ENCODE assay signal across 8 mouse cellular contexts in genomic region chr6:48594043-48594738, GRCm38 (mm10). TPM values are rescaled to one million over a fixed set of nuclear protein-coding genes. Genes with fewer than 3 reads are reported as not detected.
DNase-seq lines count a peak whose midpoint lies in the region; ATAC-seq and TF ChIP-seq lines count a peak whose summit lies in the region.

No protein-coding gene starts in this region.

- peak; percentile 26 for ATAC-seq in embryonic facial prominence, embryonic 15.5 days (ENCODE audit: insufficient number of reproducible peaks, low FRiP score, low TSS enrichment, low read depth)
- ATAC-seq in midbrain, embryonic 11.5 days (ENCODE audit: low FRiP score): peak; percentile 67

- 1% methylated on average over 41 of the region's 41 CpGs for WGBS in embryonic facial prominence, embryonic 15.5 days
- 1% methylated on average over 41 of the region's 41 CpGs for WGBS in limb, embryonic 10.5 days
- 2% methylated on average over 38 of the region's 41 CpGs for WGBS in midbrain, embryonic 11.5 days

- DNase-seq in left cerebral cortex, adult 2 months (ENCODE audit: extremely low spot score in 1 of 2, low spot score in 2 of 2): no peak
- no peak for DNase-seq in left cerebral cortex, postnatal 4 days
- DNase-seq in R1 (ENCODE audit: low read depth, low spot score): peak; percentile 60
- DNase-seq in heart, postnatal 4 days: peak; percentile 55
- DNase-seq in limb, embryonic 10.5 days (ENCODE audit: low spot score): peak; percentile 75
- peak; percentile 95 for DNase-seq in midbrain, embryonic 11.5 days (ENCODE audit: low spot score, missing footprints)
- DNase-seq in B cell, adult 2 months: no peak

- intact Hi-C loops in left cerebral cortex, adult 2 months (cut with DNase I): loop anchor here (2.0 kb wide), 2 partner anchors 39 kb away; partner anchors contain the start of gene Lrrc61
- intact Hi-C loops in left cerebral cortex, postnatal 4 days (cut with DNase I): no loop called here

- peak overlapping the region; percentile 75 for H3K4me3 ChIP-seq in left cerebral cortex, adult 2 months
- H3K4me3 ChIP-seq in embryonic facial prominence, embryonic 15.5 days (replicated peaks): peak overlapping the region; percentile 83
- peak overlapping the region; percentile 90 for H3K4me3 ChIP-seq in limb, embryonic 10.5 days
- H3K4me3 ChIP-seq in midbrain, embryonic 11.5 days (ENCODE audit: low read depth, low read length): peak overlapping the region; percentile 92

- peaks cover 24% of the 10 kb centered on the region for H3K4me1 ChIP-seq in embryonic facial prominence, embryonic 15.5 days
- peaks cover 30% of the 10 kb centered on the region for H3K4me1 ChIP-seq in limb, embryonic 10.5 days
- peaks cover 14% of the 10 kb centered on the region for H3K4me1 ChIP-seq in midbrain, embryonic 11.5 days (ENCODE audit: control insufficient read depth, insufficient read depth, low read length)

- peak overlapping the region; percentile 68 for H3K9ac ChIP-seq in embryonic facial prominence, embryonic 15.5 days
- peak overlapping the region; percentile 94 for H3K9ac ChIP-seq in midbrain, embryonic 11.5 days (ENCODE audit: low read length)

- peak overlapping the region; percentile 97 for H3K27ac ChIP-seq in left cerebral cortex, adult 2 months
- H3K27ac ChIP-seq in embryonic facial prominence, embryonic 15.5 days (replicated peaks): peak overlapping the region; percentile 80
- peak overlapping the region; percentile 97 for H3K27ac ChIP-seq in limb, embryonic 10.5 days
- peak overlapping the region; percentile 74 for H3K27ac ChIP-seq in midbrain, embryonic 11.5 days (ENCODE audit: low read depth, low read length)

- H3K36me3 ChIP-seq in embryonic facial prominence, embryonic 15.5 days: peaks cover 33% of the 10 kb centered on the region
- H3K36me3 ChIP-seq in limb, embryonic 10.5 days: peaks cover 43% of the 10 kb centered on the region
- peaks cover 28% of the 10 kb centered on the region for H3K36me3 ChIP-seq in midbrain, embryonic 11.5 days (ENCODE audit: control insufficient read depth, insufficient read depth, low read length)

- no peak for TF ChIP-seq CTCF in left cerebral cortex, adult 2 months (IDR thresholded peaks at IDR 0.05)

- no peaks in the 10 kb centered on the region for H3K27me3 ChIP-seq in embryonic facial prominence, embryonic 15.5 days
- H3K27me3 ChIP-seq in limb, embryonic 10.5 days (ENCODE audit: low read depth, poor library complexity, severe bottlenecking): no peaks in the 10 kb centered on the region
- no peaks in the 10 kb centered on the region for H3K27me3 ChIP-seq in midbrain, embryonic 11.5 days (ENCODE audit: control insufficient read depth, insufficient read depth, low read length)

- peaks cover 19% of the 10 kb centered on the region for H3K9me3 ChIP-seq in embryonic facial prominence, embryonic 15.5 days (replicated peaks)
- H3K9me3 ChIP-seq in limb, embryonic 10.5 days (replicated peaks): peaks cover 22% of the 10 kb centered on the region
- no peaks in the 10 kb centered on the region; the same call in 1 of the 2 replicates for H3K9me3 ChIP-seq in midbrain, embryonic 11.5 days (ENCODE audit: control insufficient read depth, low read length)

- H3K4me2 ChIP-seq in embryonic facial prominence, embryonic 15.5 days (replicated peaks): peak overlapping the region; percentile 82
- peak overlapping the region; percentile 87 for H3K4me2 ChIP-seq in midbrain, embryonic 11.5 days

RNA-seq across cellular contexts. Expression of gene Gm44965, which starts 0.5 kb away (rescaled TPM):
- not detected for total RNA-seq in left cerebral cortex, adult 2 months (2021)
- not detected for total RNA-seq in left cerebral cortex, postnatal 4 days (2021)
- polyA plus RNA-seq in embryonic facial prominence, embryonic 15.5 days (2015; fragmentation: Nextera tagmentation; extraction: Ambion mirVana): not detected in 2 replicates
- not detected for total RNA-seq in heart, postnatal 4 days (2021)
- polyA plus RNA-seq in limb, embryonic 10.5 days (2016; fragmentation: Nextera tagmentation; extraction: Ambion mirVana): not detected in 2 replicates
- polyA plus RNA-seq in midbrain, embryonic 11.5 days (2014; fragmentation: Nextera tagmentation; extraction: Ambion mirVana): not detected in 2 replicates

RNA-seq across cellular contexts. Expression of gene Repin1, which starts 0.5 kb away (rescaled TPM):
- 10 to 100 TPM; 56.5 to 58.0 TPM for total RNA-seq in left cerebral cortex, adult 2 months (2021)
- 10 to 100 TPM; 27.1 to 28.6 TPM for total RNA-seq in left cerebral cortex, postnatal 4 days (2021)
- 26.6 and 28.6 TPM in 2 replicates for polyA plus RNA-seq in embryonic facial prominence, embryonic 15.5 days (2015; fragmentation: Nextera tagmentation; extraction: Ambion mirVana)
- 10 to 100 TPM; 30.4 to 31.2 TPM for total RNA-seq in heart, postnatal 4 days (2021)
- polyA plus RNA-seq in limb, embryonic 10.5 days (2016; fragmentation: Nextera tagmentation; extraction: Ambion mirVana): 53.1 and 57.3 TPM in 2 replicates
- 39.9 and 44.1 TPM in 2 replicates for polyA plus RNA-seq in midbrain, embryonic 11.5 days (2014; fragmentation: Nextera tagmentation; extraction: Ambion mirVana)

RNA-seq across cellular contexts. Expression of gene Gm45021, which starts 4.8 kb away (rescaled TPM):
- total RNA-seq in left cerebral cortex, adult 2 months (2021): not detected
- total RNA-seq in left cerebral cortex, postnatal 4 days (2021): not detected
- not detected in 2 replicates for polyA plus RNA-seq in embryonic facial prominence, embryonic 15.5 days (2015; fragmentation: Nextera tagmentation; extraction: Ambion mirVana)
- not detected for total RNA-seq in heart, postnatal 4 days (2021)
- not detected in 2 replicates for polyA plus RNA-seq in limb, embryonic 10.5 days (2016; fragmentation: Nextera tagmentation; extraction: Ambion mirVana)
- not detected in 2 replicates for polyA plus RNA-seq in midbrain, embryonic 11.5 days (2014; fragmentation: Nextera tagmentation; extraction: Ambion mirVana)

RNA-seq across cellular contexts. Expression of gene Zfp775, which starts 7.7 kb away (rescaled TPM):
- 1 to 10 TPM; 6.3 to 8.3 TPM for total RNA-seq in left cerebral cortex, adult 2 months (2021)
- 10 to 100 TPM in 1 of 2 experiments, 1 to 10 TPM in 1; 9.8 to 10.5 TPM for total RNA-seq in left cerebral cortex, postnatal 4 days (2021)
- 5.9 TPM in 2 replicates for polyA plus RNA-seq in embryonic facial prominence, embryonic 15.5 days (2015; fragmentation: Nextera tagmentation; extraction: Ambion mirVana)
- total RNA-seq in heart, postnatal 4 days (2021): 1 to 10 TPM; 4.0 to 5.4 TPM
- 7.7 and 10.6 TPM in 2 replicates for polyA plus RNA-seq in limb, embryonic 10.5 days (2016; fragmentation: Nextera tagmentation; extraction: Ambion mirVana)
- polyA plus RNA-seq in midbrain, embryonic 11.5 days (2014; fragmentation: Nextera tagmentation; extraction: Ambion mirVana): 7.8 and 9.3 TPM in 2 replicates

RNA-seq across cellular contexts. Expression of gene Rarres2, which starts 21.6 kb away (rescaled TPM):
- 10 to 100 TPM; 12.3 to 12.8 TPM for total RNA-seq in left cerebral cortex, adult 2 months (2021)
- 1 to 10 TPM; 6.9 to 7.0 TPM for total RNA-seq in left cerebral cortex, postnatal 4 days (2021)
- polyA plus RNA-seq in embryonic facial prominence, embryonic 15.5 days (2015; fragmentation: Nextera tagmentation; extraction: Ambion mirVana): 13.5 and 17.7 TPM in 2 replicates
- 10 to 100 TPM; 69.3 to 70.3 TPM for total RNA-seq in heart, postnatal 4 days (2021)
- 6.1 and 7.3 TPM in 2 replicates for polyA plus RNA-seq in limb, embryonic 10.5 days (2016; fragmentation: Nextera tagmentation; extraction: Ambion mirVana)
- polyA plus RNA-seq in midbrain, embryonic 11.5 days (2014; fragmentation: Nextera tagmentation; extraction: Ambion mirVana): 1.4 and 1.6 TPM in 2 replicates

Comparison
In these comparisons a context has a peak if more than half of its experiments do, and no peak if none do; other contexts are left out.
1. DNase-seq: peak in R1 (single experiment), heart, postnatal 4 days (single experiment), limb, embryonic 10.5 days (single experiment) and midbrain, embryonic 11.5 days (single experiment); none in left cerebral cortex, adult 2 months (0 of 2), left cerebral cortex, postnatal 4 days (single experiment) and B cell, adult 2 months (0 of 2).
2. Peak in every context shown above with its lines, with median percentiles within 50 percentile points of each other: H3K27ac ChIP-seq and H3K4me3 ChIP-seq.